Mouse (Mus musculus) heart, embryonic 15.5 days (tissue): ENCODE data around the gene Cacng1. TPM values are rescaled to one million over a fixed set of nuclear protein-coding genes. Genes with fewer than 3 reads are reported as not detected.

ENCODE experiments used
- ATAC-seq: fragments of 200-750 bp; cut with Nextera tagmentation; replicated peaks from 2 replicates; pipeline ENCODE4 v1.8.0; 2017; ENCODE audit warnings: low read depth, moderate TSS enrichment; ENCODE audit not compliant: insufficient number of reproducible peaks, insufficient read depth, low FRiP score
- H3K27ac ChIP-seq: fragments of 300-500 bp; sonication (generic); 2 replicates; pipeline ENCODE4 v1.5.1; 2015; ENCODE audit warnings: mild to moderate bottlenecking, inconsistent platforms
- H3K27me3 ChIP-seq: fragments of 300-500 bp; sonication (generic); 2 replicates; pipeline ENCODE4 v1.6.1; 2015; ENCODE audit warnings: inconsistent platforms
- H3K36me3 ChIP-seq: fragments of 300-500 bp; sonication (generic); 2 replicates; pipeline ENCODE4 v1.6.1; 2015; ENCODE audit warnings: mild to moderate bottlenecking, inconsistent platforms
- H3K4me1 ChIP-seq: fragments of 300-500 bp; sonication (generic); replicated peaks from 2 replicates; pipeline ENCODE4 v1.6.1; 2015; ENCODE audit warnings: inconsistent platforms
- H3K4me2 ChIP-seq: fragments of 300-500 bp; sonication (generic); 2 replicates; pipeline ENCODE4 v1.6.1; 2015; ENCODE audit warnings: inconsistent platforms, mild to moderate bottlenecking, moderate library complexity
- H3K4me3 ChIP-seq: fragments of 300-500 bp; sonication (generic); 2 replicates; pipeline ENCODE4 v1.5.1; 2015; ENCODE audit warnings: mild to moderate bottlenecking, inconsistent platforms
- H3K9ac ChIP-seq: fragments of 300-500 bp; sonication (generic); 2 replicates; pipeline ENCODE4 v1.6.1; 2015; ENCODE audit warnings: mild to moderate bottlenecking, inconsistent platforms
- H3K9me3 ChIP-seq: fragments of 300-500 bp; sonication (generic); replicated peaks from 2 replicates; pipeline ENCODE4 v1.6.1; 2016; ENCODE audit warnings: inconsistent platforms
- WGBS: fragments of 180-500 bp; shearing (Covaris S2); methylation state at CpG from one replicate; pipeline ENCODE4 v1.1.7; 2015; ENCODE audit warnings: mixed read lengths; 5-methylcytosine and 5-hydroxymethylcytosine counted together
- polyA plus RNA-seq: library from polyadenylated mRNA; unstranded; fragments of >200 nt; fragmentation: Nextera tagmentation; extraction: Ambion mirVana; gene quantifications from 2 replicates; pipeline ENCODE4 v1.2.1, GENCODE M21; 2015

The Cacng1 gene
- polyA plus RNA-seq: 0.19 and 0.25 TPM in 2 replicates

GRCm38 (mm10) chr11:107716332-107716938 lies at the start of gene Cacng1:
TSS of gene Cacng1 (minus strand) at chr11:107716522.
- ATAC-seq: no peak
- H3K9me3 ChIP-seq: no peaks in the 10 kb centered on the region
- no peak within 1 kb of the TSS for H3K9ac ChIP-seq
- H3K27ac ChIP-seq: no peak within 1 kb of the TSS
- 73% methylated on average over 16 of the region's 16 CpGs for WGBS
- H3K36me3 ChIP-seq: no peaks in the 10 kb centered on the region
- H3K4me1 ChIP-seq: no peaks in the 10 kb centered on the region
- H3K4me3 ChIP-seq: no peak within 1 kb of the TSS
- no peaks in the 10 kb centered on the region for H3K27me3 ChIP-seq
- H3K4me2 ChIP-seq: no peak within 1 kb of the TSS

DNA sequence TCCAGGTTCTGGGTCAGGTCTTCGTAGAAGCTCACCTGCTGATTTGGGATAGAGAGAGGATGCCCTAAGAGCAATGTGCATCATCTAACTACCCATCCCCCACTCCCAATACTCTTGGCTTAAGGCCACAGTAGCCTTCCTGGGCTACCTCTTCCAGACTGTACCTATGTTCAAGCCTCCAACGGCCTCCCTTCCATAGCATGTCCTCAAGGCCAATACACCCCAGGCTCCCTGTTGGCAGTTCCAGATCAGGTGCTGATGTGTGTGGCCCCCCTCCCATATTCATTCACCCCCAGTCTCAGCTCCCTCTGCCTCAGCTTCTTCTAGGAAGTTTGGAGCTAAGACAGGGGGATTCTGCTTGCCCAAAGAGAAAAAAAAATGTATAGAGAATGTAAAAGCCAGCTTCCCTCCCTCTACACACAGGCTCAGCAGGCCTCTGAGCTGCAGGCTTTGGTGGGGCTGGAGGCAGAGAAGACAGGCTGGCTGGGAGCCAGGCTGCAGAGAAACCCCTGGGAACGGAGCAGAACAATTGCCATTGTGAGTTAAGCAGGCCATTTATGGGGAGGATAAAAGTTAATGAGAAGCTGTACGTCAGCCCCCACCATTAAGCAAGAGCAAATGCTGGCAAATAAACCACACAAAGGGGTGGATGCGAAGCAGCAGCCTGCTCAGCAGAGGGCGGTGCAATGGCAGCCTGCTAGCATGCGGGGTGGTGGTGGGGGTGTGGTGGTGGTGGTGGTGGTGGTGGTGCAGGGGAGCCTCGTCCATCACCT lies 46.6 kb upstream of the Cacng1 start:
- 42% methylated on average over 8 of the region's 8 CpGs for WGBS
- Histone ChIP-seq H3K9ac (no peak overlapping the region), H3K4me3 (no peak overlapping the region), H3K27ac (no peak overlapping the region), H3K9me3 (no peaks in the 10 kb centered on the region), H3K27me3 (peaks cover under 1% of the 10 kb centered on the region; the same call in 1 of the 2 replicates), H3K4me1 (peaks cover 10% of the 10 kb centered on the region; the same call in 1 of the 2 replicates), H3K36me3 (no peaks in the 10 kb centered on the region), H3K4me2 (no peak overlapping the region)
- no peak for ATAC-seq

GRCm38 (mm10) chr11:107761790-107762500 lies 45.6 kb upstream of the Cacng1 start:
- H3K9me3 ChIP-seq: no peaks in the 10 kb centered on the region
- ATAC-seq: no peak
- no peaks in the 10 kb centered on the region for H3K27me3 ChIP-seq
- H3K4me1 ChIP-seq: peaks cover 10% of the 10 kb centered on the region; the same call in 1 of the 2 replicates
- no peak overlapping the region for H3K9ac ChIP-seq
- 55% methylated on average over 10 of the region's 10 CpGs for WGBS
- no peak overlapping the region for H3K4me3 ChIP-seq
- no peaks in the 10 kb centered on the region for H3K36me3 ChIP-seq
- no peak overlapping the region for H3K27ac ChIP-seq
- no peak overlapping the region for H3K4me2 ChIP-seq

DNA sequence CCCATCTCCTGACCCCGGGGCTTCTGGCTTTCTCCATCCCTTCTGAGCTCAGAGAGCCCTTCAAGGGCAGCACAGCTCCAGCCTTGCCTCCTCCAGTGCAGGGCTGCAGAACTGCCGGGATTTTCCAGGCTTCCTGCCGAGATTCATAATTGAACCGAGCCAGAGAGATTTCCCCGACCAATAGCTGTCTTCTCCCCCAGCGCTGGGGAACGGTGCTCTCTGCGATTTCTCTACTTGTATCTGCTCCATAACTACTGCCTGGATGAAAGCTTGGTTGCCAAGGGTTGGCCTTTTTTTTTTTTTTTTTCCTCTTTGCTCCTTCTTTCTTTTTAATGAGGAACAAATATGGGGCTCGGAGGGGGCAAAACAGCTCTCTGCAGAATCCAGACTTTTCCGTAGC lies 43.7 kb upstream of the Cacng1 start:
- Histone ChIP-seq H3K36me3 (no peaks in the 10 kb centered on the region), H3K27me3 (no peaks in the 10 kb centered on the region), H3K9me3 (no peaks in the 10 kb centered on the region), H3K4me1 (peaks cover 10% of the 10 kb centered on the region; the same call in 1 of the 2 replicates), H3K9ac (no peak overlapping the region), H3K4me3 (no peak overlapping the region), H3K4me2 (no peak overlapping the region), H3K27ac (no peak overlapping the region)
- no peak for ATAC-seq
- 57% methylated on average over 10 of the region's 10 CpGs for WGBS

GRCm38 (mm10) chr11:107759516-107759915 lies 43.2 kb upstream of the Cacng1 start:
- no peaks in the 10 kb centered on the region for H3K9me3 ChIP-seq
- H3K4me3 ChIP-seq: no peak overlapping the region
- no peaks in the 10 kb centered on the region for H3K27me3 ChIP-seq
- no peak overlapping the region for H3K4me2 ChIP-seq
- no peak overlapping the region for H3K27ac ChIP-seq
- no peaks in the 10 kb centered on the region for H3K36me3 ChIP-seq
- ATAC-seq: no peak
- H3K9ac ChIP-seq: no peak overlapping the region
- H3K4me1 ChIP-seq: peaks cover 10% of the 10 kb centered on the region; the same call in 1 of the 2 replicates
- 70% methylated on average over 9 of the region's 9 CpGs for WGBS

GRCm38 (mm10) chr11:107749114-107749513 lies 32.8 kb upstream of the Cacng1 start:
- ATAC-seq: no peak
- H3K27ac ChIP-seq: no peak overlapping the region
- whole genome bisulfite sequencing: 80% methylated on average over 5 of the region's 5 CpGs

GRCm38 (mm10) chr11:107748243-107749035 lies 32.1 kb upstream of the Cacng1 start:
- Histone ChIP-seq H3K27me3 (no peaks in the 10 kb centered on the region), H3K9ac (no peak overlapping the region), H3K36me3 (no peaks in the 10 kb centered on the region), H3K4me3 (no peak overlapping the region), H3K27ac (no peak overlapping the region), H3K4me2 (no peak overlapping the region), H3K9me3 (no peaks in the 10 kb centered on the region), H3K4me1 (no peaks in the 10 kb centered on the region)
- no peak for ATAC-seq
- 75% methylated on average over 5 of the region's 5 CpGs for WGBS

More at GRCm38 (mm10) chr11:107749114-107749513, 32.8 kb upstream of the Cacng1 start:
- Histone ChIP-seq H3K27me3 (no peaks in the 10 kb centered on the region), H3K9ac (no peak overlapping the region), H3K4me3 (no peak overlapping the region), H3K4me2 (no peak overlapping the region), H3K9me3 (no peaks in the 10 kb centered on the region), H3K36me3 (no peaks in the 10 kb centered on the region), H3K4me1 (no peaks in the 10 kb centered on the region)

GRCm38 (mm10) chr11:107743100-107743499 lies 26.8 kb upstream of the Cacng1 start:
- Histone ChIP-seq H3K9me3 (no peaks in the 10 kb centered on the region), H3K4me3 (no peak overlapping the region), H3K27ac (no peak overlapping the region), H3K4me1 (no peaks in the 10 kb centered on the region), H3K4me2 (no peak overlapping the region), H3K9ac (no peak overlapping the region), H3K36me3 (no peaks in the 10 kb centered on the region), H3K27me3 (no peaks in the 10 kb centered on the region)
- WGBS: 49% methylated on average over 3 of the region's 3 CpGs
- no peak for ATAC-seq

GRCm38 (mm10) chr11:107738418-107739099 lies 22.2 kb upstream of the Cacng1 start:
- 81% methylated on average over 20 of the region's 20 CpGs for WGBS
- Histone ChIP-seq H3K27ac (no peak overlapping the region), H3K4me3 (no peak overlapping the region), H3K36me3 (no peaks in the 10 kb centered on the region), H3K27me3 (no peaks in the 10 kb centered on the region), H3K4me1 (no peaks in the 10 kb centered on the region), H3K9ac (no peak overlapping the region), H3K4me2 (no peak overlapping the region), H3K9me3 (no peaks in the 10 kb centered on the region)
- no peak for ATAC-seq

GRCm38 (mm10) chr11:107737886-107738285 lies 21.6 kb upstream of the Cacng1 start:
- no peak for ATAC-seq
- Histone ChIP-seq H3K27me3 (no peaks in the 10 kb centered on the region), H3K27ac (no peak overlapping the region), H3K4me1 (no peaks in the 10 kb centered on the region), H3K9ac (no peak overlapping the region), H3K4me3 (no peak overlapping the region), H3K4me2 (no peak overlapping the region), H3K9me3 (no peaks in the 10 kb centered on the region), H3K36me3 (no peaks in the 10 kb centered on the region)
- WGBS: 68% methylated on average over 6 of the region's 6 CpGs
